ENCODE assay signal across 10 mouse cellular contexts in genomic region chr3:84467419-84468110, GRCm38 (mm10). TPM values are rescaled to one million over a fixed set of nuclear protein-coding genes. Genes with fewer than 3 reads are reported as not detected.
DNase-seq lines count a peak whose midpoint lies in the region; ATAC-seq and TF ChIP-seq lines count a peak whose summit lies in the region.
"Had no signal": no experiment of that assay in that cellular context is flagged by ENCODE, and none has a peak within 500 bp of the region (broad histone marks: within the 10 kb centered on the region; RNA-seq: fewer than 3 reads in every experiment).

No protein-coding gene starts in this region.

- 0 out of 2 replicates have a peak, but pooled peaks cover 3% of the 10 kb centered on the region for H3K36me3 ChIP-seq in lung, embryonic 14.5 days (ENCODE audit: insufficient read depth)
- H3K36me3 ChIP-seq in kidney, postnatal 0 days (ENCODE audit: insufficient read depth, low read length): no peaks in the 10 kb centered on the region
- H3K36me3 ChIP-seq: neural tube, embryonic 12.5 days had no signal

- no peak overlapping the region for H3K4me3 ChIP-seq in lung, embryonic 14.5 days (ENCODE audit: low read depth, low read length)
- H3K4me3 ChIP-seq in kidney, postnatal 0 days (replicated peaks; ENCODE audit: low read depth, low read length): no peak overlapping the region
- H3K4me3 ChIP-seq: neural tube, embryonic 12.5 days had no signal

- TF ChIP-seq CTCF in lung, embryonic 14.5 days (IDR thresholded peaks at IDR 0.05; ENCODE audit: low read depth): no peak
- TF ChIP-seq CTCF in kidney, postnatal 0 days (IDR thresholded peaks at IDR 0.05; ENCODE audit: low read depth): no peak

- H3K9ac ChIP-seq in lung, embryonic 14.5 days: no peak overlapping the region
- H3K9ac ChIP-seq in kidney, postnatal 0 days (ENCODE audit: low read depth, low read length): no peak overlapping the region
- H3K9ac ChIP-seq: neural tube, embryonic 12.5 days had no signal

- DNase-seq in lung, embryonic 14.5 days: peak; percentile 74
- DNase-seq in lung, postnatal 25 days (ENCODE audit: low spot score): no peak
- peak; percentile 64 for DNase-seq in kidney, postnatal 0 days (ENCODE audit: low spot score)
- DNase-seq in lung, postnatal 4 days: peak; percentile 39 to 58
- DNase-seq in layer of hippocampus, postnatal 25 days (ENCODE audit: extremely low spot score in 1 of 2, low spot score in 1 of 2): no peak
- DNase-seq in layer of hippocampus, postnatal 10 days (ENCODE audit: low spot score in 2 of 2): no peak
- DNase-seq: right cerebral cortex, postnatal 4 days; thymus, adult 2 months had no signal

- peak; percentile 50 for ATAC-seq in lung, embryonic 14.5 days (ENCODE audit: insufficient read depth)
- ATAC-seq in granulocyte monocyte progenitor cell, adult 5-6 weeks (replicated peaks; ENCODE audit: poor library complexity, severe bottlenecking): peak; percentile 34; the same call in 1 of the 2 replicates
- no peak for ATAC-seq in kidney, postnatal 0 days (replicated peaks; ENCODE audit: low FRiP score, low read depth)

- no peaks in the 10 kb centered on the region for H3K9me3 ChIP-seq in lung, embryonic 14.5 days (ENCODE audit: low read depth, low read length)
- no peaks in the 10 kb centered on the region for H3K9me3 ChIP-seq in kidney, postnatal 0 days (replicated peaks; ENCODE audit: low read length)
- H3K9me3 ChIP-seq: neural tube, embryonic 12.5 days had no signal

- peaks cover 13% of the 10 kb centered on the region for H3K4me1 ChIP-seq in lung, embryonic 14.5 days (ENCODE audit: insufficient read depth)
- H3K4me1 ChIP-seq in kidney, postnatal 0 days (replicated peaks; ENCODE audit: insufficient read depth, low read length): no peaks in the 10 kb centered on the region
- H3K4me1 ChIP-seq: neural tube, embryonic 12.5 days had no signal

- no peak overlapping the region for H3K4me2 ChIP-seq in lung, embryonic 14.5 days
- no peak overlapping the region; the same call in 1 of the 2 replicates for H3K4me2 ChIP-seq in kidney, postnatal 0 days (ENCODE audit: low read length)
- H3K4me2 ChIP-seq: neural tube, embryonic 12.5 days had no signal

- WGBS in lung, embryonic 14.5 days: 41% methylated on average over 10 of the region's 10 CpGs
- 59% methylated on average over 10 of the region's 10 CpGs for WGBS in kidney, postnatal 0 days

- no peaks in the 10 kb centered on the region for H3K27me3 ChIP-seq in lung, embryonic 14.5 days (ENCODE audit: insufficient read depth, low read length)
- no peaks in the 10 kb centered on the region for H3K27me3 ChIP-seq in kidney, postnatal 0 days (ENCODE audit: insufficient read depth, low read length)
- H3K27me3 ChIP-seq: neural tube, embryonic 12.5 days had no signal

- H3K27ac ChIP-seq in lung, embryonic 14.5 days (ENCODE audit: low read depth): no peak overlapping the region
- no peak overlapping the region for H3K27ac ChIP-seq in kidney, postnatal 0 days
- H3K27ac ChIP-seq: neural tube, embryonic 12.5 days had no signal

RNA-seq across cellular contexts. Expression of gene Fhdc1, which starts 12.7 kb away (rescaled TPM):
- polyA plus RNA-seq in lung, embryonic 14.5 days (2014; fragmentation: Nextera tagmentation; extraction: Ambion mirVana): 15.6 and 16.6 TPM in 2 replicates
- not detected in 2 replicates for total RNA-seq in granulocyte monocyte progenitor cell, adult 5-6 weeks (2014; fragmentation: Nextera tagmentation)
- 0.30 TPM in 1 of 2 replicates, not detected in the other for total RNA-seq in granulocyte monocyte progenitor cell, adult 5-6 weeks (2017)
- 3.3 and 4.0 TPM in 2 replicates for polyA plus RNA-seq in kidney, postnatal 0 days (2015; fragmentation: Nextera tagmentation; extraction: Ambion mirVana)
- 1 to 10 TPM; 2.0 to 2.9 TPM for total RNA-seq in layer of hippocampus, postnatal 25 days (2021)
- 1 to 10 TPM; 2.0 to 2.3 TPM for total RNA-seq in layer of hippocampus, postnatal 10 days (2021)

Comparison
In these comparisons a context has a peak if more than half of its experiments do, and no peak if none do; other contexts are left out.
1. DNase-seq: peak in lung, embryonic 14.5 days (single experiment), kidney, postnatal 0 days (single experiment) and lung, postnatal 4 days (2 of 2); none in lung, postnatal 25 days (single experiment), layer of hippocampus, postnatal 25 days (0 of 2) and layer of hippocampus, postnatal 10 days (0 of 2).